Mouse (Mus musculus) embryonic stem cell, embryonic (primary cell): ENCODE data around the gene Tesc.

Experiments used
- CTCF ChIA-PET, 4 experiments: fragments of 300-600 bp in 2 of 4; fragments of 350-600 bp in 2 of 4; sonication (Branson Sonifier 250); formaldehyde crosslinking; loops; one replicate each; lab custom pipeline; 2022; ENCODE audit warnings: inconsistent platforms in 2 of 4; lab: Charles Lee
- POLR2A ChIA-PET, 4 experiments: fragments of 300-600 bp in 2 of 4; fragments of 350-600 bp in 2 of 4; sonication (Branson Sonifier 250); formaldehyde crosslinking; loops; one replicate each; lab custom pipeline; 2022; ENCODE audit warnings: antibody characterized with exemption in 4 of 4, inconsistent platforms in 1 of 4; lab: Charles Lee

Tesc gene

GRCm38 (mm10) chr5:118030022-118030675, 2.6 kb downstream of the Tesc start:
- ChIA-PET POLR2A (interaction anchor here in 1 of 4 experiments (1.0 kb wide), 1 partner anchor 39 kb away, joined by 3 read pairs; no protein-coding TSS in a partner anchor), CTCF (no interaction called here)

DNA sequence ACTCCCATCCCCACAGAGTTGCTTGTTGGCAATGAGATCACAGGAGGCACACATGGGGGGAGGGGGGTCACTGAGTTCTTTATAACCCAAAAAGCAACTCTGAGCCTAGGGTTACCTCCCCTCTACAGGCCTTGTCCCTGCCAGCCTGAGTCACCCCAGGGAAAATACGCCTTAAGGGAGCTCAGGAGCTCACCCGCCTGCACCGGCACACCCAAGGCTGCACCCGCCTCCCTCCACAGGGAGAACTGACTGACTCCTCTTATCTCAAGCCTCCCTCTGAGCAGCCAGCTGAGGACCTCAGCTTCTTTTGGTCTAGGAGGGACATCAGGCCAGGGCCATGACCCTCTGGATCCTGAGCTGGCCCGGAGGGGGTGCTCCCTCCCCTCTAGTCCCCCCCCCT, 3.5 kb downstream of the Tesc start:
- ChIA-PET POLR2A (interaction anchor here in 1 of 4 experiments (0.6 kb wide), 1 partner anchor 313 kb away, joined by 10 read pairs; no protein-coding TSS in a partner anchor), CTCF (interaction anchor here in 2 of 4 experiments (0.6 to 1.1 kb wide), 2 partner anchors 9 to 19 kb away, joined by 3 to 7 read pairs; no protein-coding TSS in a partner anchor)

DNA sequence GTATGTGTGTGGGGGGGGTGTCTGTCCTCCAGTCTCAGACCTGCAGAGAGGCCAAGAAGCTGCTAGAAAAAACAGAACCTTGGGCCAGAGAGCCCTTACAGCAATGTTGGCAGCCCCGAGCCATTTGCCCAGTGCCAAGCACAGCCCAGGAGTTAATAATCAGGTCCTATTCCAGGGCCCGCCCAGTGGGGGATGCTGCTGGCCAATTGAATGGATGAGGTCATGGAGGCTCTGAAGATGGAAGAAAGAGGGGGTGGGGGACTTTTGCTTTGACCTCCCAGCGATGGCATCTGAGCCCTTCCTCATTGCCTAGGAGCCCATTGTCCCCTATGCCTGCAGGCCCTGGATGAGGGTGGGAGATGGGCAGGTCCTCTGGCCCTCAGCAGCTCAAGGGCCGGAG, 4.0 kb downstream of the Tesc start:
- ChIA-PET POLR2A (interaction anchor here in 1 of 4 experiments (0.6 kb wide), 1 partner anchor 313 kb away, joined by 10 read pairs; no protein-coding TSS in a partner anchor), CTCF (interaction anchor here in 2 of 4 experiments (0.6 to 1.1 kb wide), 3 partner anchors 8 to 160 kb away, joined by 3 to 7 read pairs (median 4); no protein-coding TSS in a partner anchor)

- ChIA-PET POLR2A (no interaction called here), CTCF (interaction anchor here in 2 of 4 experiments (0.6 to 1.6 kb wide), 2 partner anchors 34 to 439 kb away, joined by 3 to 7 read pairs; no protein-coding TSS in a partner anchor)
Measured at GRCm38 (mm10) chr5:118033328-118033727, 5.8 kb downstream of the Tesc start.

DNA sequence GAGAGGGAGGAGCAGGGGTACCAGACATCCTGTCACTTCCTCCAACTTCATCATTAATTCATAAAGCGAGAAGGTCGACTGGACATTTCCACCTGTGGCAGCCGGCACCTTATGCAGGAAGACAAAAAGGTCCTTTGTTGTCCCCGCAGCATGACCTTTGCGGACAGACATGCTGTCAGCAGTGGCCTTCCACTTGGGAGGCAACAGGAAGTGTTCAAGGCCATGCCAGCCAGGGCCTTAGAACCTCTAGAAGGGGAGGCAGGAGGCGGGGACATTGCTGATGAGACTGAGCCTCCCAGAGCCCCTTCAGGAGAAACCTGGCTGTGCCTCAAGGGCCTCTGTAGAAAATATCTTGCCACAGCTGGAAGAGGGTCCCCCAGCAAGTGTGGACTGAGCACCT, 6.2 kb downstream of the Tesc start:
- ChIA-PET CTCF (interaction anchor here in 2 of 4 experiments (0.6 to 1.6 kb wide), 2 partner anchors 33 to 438 kb away, joined by 3 to 7 read pairs; no protein-coding TSS in a partner anchor), POLR2A (interaction anchor here in 1 of 4 experiments (0.6 kb wide), 1 partner anchor 10 kb away, joined by 3 read pairs; no protein-coding TSS in a partner anchor)

DNA sequence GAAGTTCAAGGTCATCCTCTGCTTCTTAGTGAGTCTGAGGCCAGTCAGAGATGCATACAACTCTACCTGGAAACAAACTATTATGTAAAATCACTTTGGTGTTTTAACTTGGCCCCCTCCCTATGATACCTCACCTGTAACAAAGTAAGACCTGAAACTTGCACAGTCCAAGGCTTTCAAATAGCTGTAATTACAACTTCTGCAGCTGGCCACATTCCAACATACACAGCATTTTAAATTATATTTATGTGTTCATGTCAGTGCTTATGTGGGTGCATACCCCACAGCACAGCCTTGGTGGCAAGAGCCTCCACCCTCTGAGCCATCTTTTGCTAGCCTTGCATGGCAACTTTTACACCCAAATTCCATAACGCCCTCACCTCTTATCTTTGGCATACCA, 7.1 kb downstream of the Tesc start:
- POLR2A ChIA-PET: interaction anchor here in 1 of 4 experiments (1.0 to 3.7 kb wide), 2 partner anchors 8 to 9 kb away, joined by 3 to 21 read pairs; partner anchors contain the start of gene Tesc
- CTCF ChIA-PET: interaction anchor here in 3 of 4 experiments (1.6 to 4.1 kb wide), 4 partner anchors 32 kb away, joined by 6 to 26 read pairs (median 8); no protein-coding TSS in a partner anchor

GRCm38 (mm10) chr5:118035786-118036185, 8.2 kb downstream of the Tesc start:
- CTCF ChIA-PET: interaction anchor here (0.6 to 4.1 kb wide), 7 partner anchors 31 to 531 kb away, joined by 3 to 26 read pairs (median 7); no protein-coding TSS in a partner anchor
- POLR2A ChIA-PET: interaction anchor here (0.6 to 3.7 kb wide), 14 partner anchors 9 to 1362 kb away, joined by 3 to 21 read pairs (median 4); partner anchors contain the start of gene Tesc (in 1 of the 4)

DNA sequence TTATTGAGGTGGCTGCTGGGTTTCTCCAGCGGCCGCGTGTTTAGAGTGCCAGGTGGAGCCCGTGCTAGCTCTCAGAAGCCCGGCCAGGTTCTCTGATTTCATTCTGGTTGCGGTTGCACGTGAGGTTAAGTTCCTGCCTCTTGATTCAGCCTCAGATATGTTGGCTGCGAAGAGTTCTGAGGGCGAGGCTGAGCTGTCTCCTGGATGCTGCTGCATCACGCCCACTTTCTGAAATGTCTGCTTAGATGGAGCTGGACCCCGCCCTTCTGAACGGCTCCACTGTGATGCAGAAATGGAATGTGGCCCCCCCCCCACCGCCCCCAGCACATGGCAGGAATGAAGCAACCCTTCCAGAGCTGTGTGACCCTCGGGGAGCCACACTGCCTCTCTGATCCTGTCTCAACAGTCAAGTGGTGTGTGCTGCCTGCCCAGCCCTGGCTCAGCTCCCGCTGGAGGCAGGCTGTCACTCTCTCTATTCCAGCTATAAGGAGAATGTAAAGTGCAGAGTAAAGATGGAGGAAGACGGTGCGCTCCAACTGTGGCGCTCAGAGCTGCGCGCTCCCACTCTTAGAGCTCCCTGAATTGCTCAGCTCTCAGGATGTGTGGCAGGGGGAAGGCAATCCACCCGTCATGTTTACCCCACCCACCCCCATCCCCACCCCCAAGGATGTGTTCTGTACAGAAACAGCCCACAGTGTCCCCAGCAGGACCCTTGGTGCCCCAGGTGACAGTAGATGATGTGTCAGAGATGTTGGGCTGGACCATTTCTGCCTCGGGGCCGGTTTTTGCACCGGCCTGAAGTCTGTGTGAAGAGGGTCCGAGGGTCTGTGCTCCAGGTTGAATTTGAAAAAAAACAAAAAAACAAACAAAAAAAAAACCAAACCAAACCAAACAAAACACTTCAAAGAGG, 9.6 kb downstream of the Tesc start:
- POLR2A ChIA-PET: interaction anchor here (0.5 to 3.7 kb wide), 28 partner anchors 10 to 1651 kb away, joined by 3 to 21 read pairs (median 3); partner anchors contain the start of genes Tesc (in 2 of the 4) and Fbxo21 (in 1 of the 4)
- CTCF ChIA-PET: interaction anchor here (0.5 to 4.1 kb wide), 17 partner anchors 12 to 1778 kb away, joined by 3 to 26 read pairs (median 5); no protein-coding TSS in a partner anchor

GRCm38 (mm10) chr5:118037798-118038484, 10.4 kb downstream of the Tesc start:
- CTCF ChIA-PET: interaction anchor here (0.5 to 4.1 kb wide), 11 partner anchors 12 to 943 kb away, joined by 3 to 26 read pairs (median 7); no protein-coding TSS in a partner anchor

GRCm38 (mm10) chr5:118039241-118039668, 11.7 kb downstream of the Tesc start:
- POLR2A ChIA-PET: interaction anchor here in 1 of 4 experiments (1.8 kb wide), 1 partner anchor 18 kb away, joined by 5 read pairs; no protein-coding TSS in a partner anchor
- CTCF ChIA-PET: no interaction called here

More at GRCm38 (mm10) chr5:118037798-118038484, 10.4 kb downstream of the Tesc start:
- POLR2A ChIA-PET: interaction anchor here in 3 of 4 experiments (0.5 to 3.7 kb wide), 15 partner anchors 11 to 1835 kb away, joined by 3 to 21 read pairs (median 3); partner anchors contain the start of genes Fbxo21 (in 1 of the 3) and Tesc (in 1 of the 3)

DNA sequence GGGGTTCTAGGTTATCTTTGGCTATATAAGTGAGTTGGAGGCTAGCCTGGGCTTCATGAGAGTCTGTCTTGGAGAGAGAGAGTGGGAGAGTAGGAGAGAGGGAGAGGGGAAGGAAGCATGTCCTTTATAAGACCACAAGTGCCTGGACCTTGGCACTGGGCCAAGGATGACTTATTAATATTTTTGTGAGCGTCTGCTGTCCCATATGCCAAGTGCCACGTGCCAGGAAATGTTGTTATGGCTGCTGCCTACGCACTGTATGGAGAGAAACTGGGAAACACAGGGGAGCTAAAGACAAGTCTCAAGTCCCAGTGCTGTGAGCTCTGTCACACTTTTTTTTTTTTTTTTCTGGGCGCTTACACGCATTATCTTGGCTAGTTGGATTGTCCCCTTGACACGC, 15.1 kb downstream of the Tesc start:
- ChIA-PET POLR2A (interaction anchor here in 1 of 4 experiments (0.6 to 1.2 kb wide), 2 partner anchors 22 to 28 kb away, joined by 3 read pairs; no protein-coding TSS in a partner anchor), CTCF (interaction anchor here in 1 of 4 experiments (1.2 kb wide), 1 partner anchor 24 kb away, joined by 4 read pairs; no protein-coding TSS in a partner anchor)

- CTCF ChIA-PET: interaction anchor here in 3 of 4 experiments (0.8 to 1.8 kb wide), 3 partner anchors 23 to 26 kb away, joined by 3 to 5 read pairs (median 4); no protein-coding TSS in a partner anchor
- POLR2A ChIA-PET: interaction anchor here in 1 of 4 experiments (0.6 to 1.2 kb wide), 6 partner anchors 9 to 430 kb away, joined by 3 to 7 read pairs (median 3); no protein-coding TSS in a partner anchor
Measured at GRCm38 (mm10) chr5:118043761-118044160, 16.2 kb downstream of the Tesc start.

GRCm38 (mm10) chr5:118044907-118045306, 17.4 kb downstream of the Tesc start:
- ChIA-PET CTCF (interaction anchor here in 3 of 4 experiments (0.6 to 1.8 kb wide), 3 partner anchors 22 to 371 kb away, joined by 4 to 6 read pairs (median 5); no protein-coding TSS in a partner anchor), POLR2A (interaction anchor here in 1 of 4 experiments (1.1 to 1.2 kb wide), 2 partner anchors 9 to 17 kb away, joined by 3 to 4 read pairs; no protein-coding TSS in a partner anchor)

DNA sequence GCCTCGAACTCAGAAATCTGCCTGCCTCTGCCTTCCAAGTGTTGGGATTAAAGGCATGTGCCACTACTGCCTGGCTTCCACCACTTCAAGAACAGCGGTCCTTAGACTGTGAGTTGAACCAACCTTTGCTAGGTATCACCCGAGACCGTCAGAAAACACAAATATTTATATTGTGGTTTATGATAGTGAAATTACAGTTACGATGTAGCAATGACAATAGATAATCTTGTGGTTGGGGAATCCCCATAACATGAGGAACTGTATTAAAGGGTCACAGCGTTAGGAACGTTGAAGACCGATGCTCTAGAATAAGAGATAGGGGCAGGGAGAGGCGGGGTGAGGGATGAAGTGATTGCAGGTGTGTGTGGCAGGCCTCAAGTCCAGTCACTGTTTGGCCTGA, 17.8 kb downstream of the Tesc start:
- POLR2A ChIA-PET: interaction anchor here in 1 of 4 experiments (0.7 kb wide), 1 partner anchor 143 kb away, joined by 4 read pairs; no protein-coding TSS in a partner anchor

GRCm38 (mm10) chr5:118047091-118047757, 19.7 kb downstream of the Tesc start:
- ChIA-PET POLR2A (interaction anchor here in 1 of 4 experiments (0.9 kb wide), 1 partner anchor 11 kb away, joined by 3 read pairs; no protein-coding TSS in a partner anchor), CTCF (interaction anchor here in 1 of 4 experiments (0.6 kb wide), 1 partner anchor 1810 kb away, joined by 3 read pairs; no protein-coding TSS in a partner anchor)

More for the DNA sequence above, 17.8 kb downstream of the Tesc start:
- CTCF ChIA-PET: interaction anchor here in 2 of 4 experiments (0.6 to 1.8 kb wide), 4 partner anchors 12 to 21 kb away, joined by 4 to 7 read pairs (median 6); no protein-coding TSS in a partner anchor
